Mouse (Mus musculus): ENCODE results near the gene P2rx1.

DNA sequence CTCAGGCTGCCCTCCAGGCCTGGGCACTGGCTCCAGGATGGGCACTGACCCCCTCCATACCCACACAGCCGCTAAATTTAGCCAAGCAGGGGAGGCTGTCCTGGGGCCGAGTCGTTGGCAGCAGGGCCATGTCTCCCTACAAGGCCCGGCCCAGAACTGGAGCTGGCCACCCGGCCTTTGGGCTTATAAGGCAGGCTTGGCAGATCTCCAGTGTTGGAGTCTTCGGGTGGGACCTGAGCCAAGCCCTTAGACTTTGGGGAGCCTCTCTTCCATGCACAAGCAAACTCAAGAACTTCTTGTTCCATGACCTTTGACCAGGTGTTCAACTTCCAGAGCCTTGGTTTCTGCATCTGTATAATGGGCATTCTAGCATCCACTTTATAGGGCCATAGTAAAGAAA lies 2.6 kb upstream of the P2rx1 start:
- no peak for TF ChIP-seq EP300 (optimal IDR thresholded peaks at IDR 0.05)
- no peak for TF ChIP-seq CTCF (IDR thresholded peaks at IDR 0.05; ENCODE audit: low read depth)

Data from stomach, postnatal 0 days (tissue).